Mouse (Mus musculus) heart, embryonic 13.5 days (tissue): ENCODE data around the gene Prkg2. TPM values are rescaled to one million over a fixed set of nuclear protein-coding genes. Genes with fewer than 3 reads are reported as not detected.

Experiments used
- ATAC-seq: fragments of 200-750 bp; cut with Nextera tagmentation; 2 replicates; pipeline ENCODE4 v1.8.0; 2017; ENCODE audit warnings: moderate TSS enrichment; ENCODE audit not compliant: insufficient number of reproducible peaks, low FRiP score, low TSS enrichment; ENCODE audit errors: extremely low read depth
- H3K27ac ChIP-seq: fragments of 300-500 bp; sonication (generic); replicated peaks from 2 replicates; pipeline ENCODE4 v1.5.1; 2015; ENCODE audit warnings: moderate library complexity, mild to moderate bottlenecking, inconsistent platforms
- H3K27me3 ChIP-seq: fragments of 300-500 bp; sonication (generic); replicated peaks from 2 replicates; pipeline ENCODE4 v1.6.1; 2015; ENCODE audit warnings: mild to moderate bottlenecking, inconsistent platforms
- H3K36me3 ChIP-seq: fragments of 300-500 bp; sonication (generic); 2 replicates; pipeline ENCODE4 v1.6.1; 2015; ENCODE audit warnings: mild to moderate bottlenecking, inconsistent platforms
- H3K4me1 ChIP-seq: fragments of 300-500 bp; sonication (generic); 2 replicates; pipeline ENCODE4 v1.6.1; 2015; ENCODE audit warnings: inconsistent platforms
- H3K4me2 ChIP-seq: fragments of 300-500 bp; sonication (generic); 2 replicates; pipeline ENCODE4 v1.6.1; 2015; ENCODE audit warnings: inconsistent platforms, mild to moderate bottlenecking, moderate library complexity
- H3K4me3 ChIP-seq: fragments of 300-500 bp; sonication (generic); 2 replicates; pipeline ENCODE4 v1.5.1; 2015; ENCODE audit warnings: moderate library complexity, mild to moderate bottlenecking, inconsistent platforms
- H3K9ac ChIP-seq: fragments of 300-500 bp; sonication (generic); 2 replicates; pipeline ENCODE4 v1.6.1; 2015; ENCODE audit warnings: inconsistent platforms, mild to moderate bottlenecking, moderate library complexity
- H3K9me3 ChIP-seq: fragments of 300-500 bp; sonication (generic); 2 replicates; pipeline ENCODE4 v1.6.1; 2016; ENCODE audit warnings: inconsistent platforms
- WGBS: fragments of 180-500 bp; shearing (Covaris S2); methylation state at CpG from one replicate; pipeline ENCODE4 v1.1.7; 2015; ENCODE audit warnings: mixed read lengths; 5-methylcytosine and 5-hydroxymethylcytosine counted together
- polyA plus RNA-seq: library from polyadenylated mRNA; unstranded; fragments of >200 nt; fragmentation: Nextera tagmentation; extraction: Ambion mirVana; gene quantifications from 2 replicates; pipeline ENCODE4 v1.2.1, GENCODE M21; 2015

Prkg2 gene
- polyA plus RNA-seq, 1 experiment from 2014 or later, result 0.68 TPM

GRCm38 (mm10) chr5:98946117-98946620 lies 91.0 kb downstream of the Prkg2 start:
- Histone ChIP-seq H3K4me3 (no peak overlapping the region), H3K4me2 (no peak overlapping the region), H3K9ac (no peak overlapping the region), H3K9me3 (no peaks in the 10 kb centered on the region), H3K27ac (no peak overlapping the region), H3K36me3 (no peaks in the 10 kb centered on the region), H3K27me3 (no peaks in the 10 kb centered on the region), H3K4me1 (0 out of 2 replicates have a peak, but pooled peaks cover 2% of the 10 kb centered on the region)
- no peak for ATAC-seq
- 73% methylated on average over 4 of the region's 4 CpGs for WGBS

DNA sequence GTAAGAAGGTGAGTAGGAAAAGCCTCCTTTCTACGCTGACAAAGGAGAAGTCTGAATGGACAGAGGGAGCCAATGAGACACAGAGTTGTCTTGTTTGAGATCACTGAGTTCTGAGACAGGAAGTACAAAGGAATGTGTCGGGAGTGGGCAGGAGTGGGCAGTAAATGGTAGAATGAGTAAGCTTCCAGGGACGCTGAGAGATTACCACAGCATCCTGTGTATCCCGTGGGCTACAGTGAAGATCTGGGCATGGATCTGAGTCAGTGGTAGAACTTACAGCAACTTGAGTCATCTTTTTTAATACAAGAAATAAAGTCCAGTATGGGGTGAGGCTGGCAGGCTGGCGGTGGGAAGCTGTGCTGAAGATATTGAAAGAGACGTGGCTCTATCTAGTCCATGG lies 93.4 kb downstream of the Prkg2 start:
- no peak for ATAC-seq
- H3K27ac ChIP-seq, result no peak overlapping the region
- no peak overlapping the region for H3K4me2 ChIP-seq
- no peak overlapping the region for H3K9ac ChIP-seq
- H3K4me3 ChIP-seq, result no peak overlapping the region
- 54% methylated on average over 6 of the region's 6 CpGs for WGBS
- H3K36me3 ChIP-seq, result no peaks in the 10 kb centered on the region
- H3K27me3 ChIP-seq, result no peaks in the 10 kb centered on the region
- no peaks in the 10 kb centered on the region for H3K9me3 ChIP-seq
- 0 out of 2 replicates have a peak, but pooled peaks cover 2% of the 10 kb centered on the region for H3K4me1 ChIP-seq

DNA sequence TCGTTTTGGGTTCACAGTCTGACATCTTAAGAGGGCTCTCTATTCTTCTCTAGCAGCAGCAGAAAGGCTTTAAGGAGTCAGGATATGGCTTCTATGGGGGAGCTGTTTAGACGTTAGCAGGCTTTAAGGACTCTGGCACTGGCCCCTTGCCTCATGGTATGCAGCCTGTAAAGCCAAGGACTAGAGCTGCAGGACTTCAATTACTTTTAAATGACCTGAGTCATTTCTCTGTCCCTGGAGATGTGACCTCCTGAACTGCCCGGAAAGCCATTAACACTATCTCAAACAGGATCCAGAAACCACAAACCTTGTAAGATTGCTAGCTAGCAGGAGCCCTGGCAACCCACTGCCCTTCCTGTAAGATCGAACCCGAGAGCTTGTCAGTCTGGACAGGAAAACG lies 96.4 kb downstream of the Prkg2 start:
- WGBS, result 23% methylated on average over 6 of the region's 6 CpGs
- Histone ChIP-seq H3K9me3 (no peaks in the 10 kb centered on the region), H3K36me3 (no peaks in the 10 kb centered on the region), H3K27me3 (no peaks in the 10 kb centered on the region), H3K27ac (no peak overlapping the region), H3K4me1 (0 out of 2 replicates have a peak, but pooled peaks cover 6% of the 10 kb centered on the region), H3K4me2 (no peak overlapping the region), H3K9ac (no peak overlapping the region), H3K4me3 (no peak overlapping the region)
- no peak for ATAC-seq

DNA sequence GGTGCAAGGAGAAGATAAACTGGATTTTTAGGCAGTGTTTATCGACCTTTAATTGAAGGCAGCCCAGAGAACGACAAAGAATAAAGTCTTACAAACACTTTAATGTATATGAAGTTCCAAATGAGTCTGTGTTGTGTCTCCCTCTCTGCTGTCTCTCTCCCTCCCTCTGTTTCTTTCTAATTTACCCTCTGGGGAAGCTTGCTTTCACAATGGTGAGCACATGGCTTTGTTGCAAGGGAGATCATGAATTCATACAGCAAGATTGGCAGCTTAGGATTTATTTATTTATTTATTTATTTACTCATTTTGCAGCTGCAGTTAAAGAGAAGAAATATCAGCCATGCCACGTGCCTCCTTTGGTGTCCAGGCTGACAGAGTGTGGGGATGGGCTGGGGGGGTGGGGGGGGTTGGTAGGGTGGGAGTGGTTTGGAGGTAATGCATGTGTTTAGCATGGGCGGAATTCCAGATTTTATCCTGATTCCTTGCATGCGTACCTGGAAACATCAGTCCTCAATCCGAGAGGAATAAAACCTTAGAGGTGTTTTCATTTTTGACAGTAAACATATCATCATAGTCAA lies 97.4 kb downstream of the Prkg2 start:
- WGBS, result 70% methylated on average over 6 of the region's 6 CpGs
- Histone ChIP-seq H3K27ac (no peak overlapping the region), H3K36me3 (no peaks in the 10 kb centered on the region), H3K4me1 (0 out of 2 replicates have a peak, but pooled peaks cover 6% of the 10 kb centered on the region), H3K9me3 (no peaks in the 10 kb centered on the region), H3K4me2 (no peak overlapping the region), H3K9ac (no peak overlapping the region), H3K4me3 (no peak overlapping the region), H3K27me3 (no peaks in the 10 kb centered on the region)
- ATAC-seq, result no peak

DNA sequence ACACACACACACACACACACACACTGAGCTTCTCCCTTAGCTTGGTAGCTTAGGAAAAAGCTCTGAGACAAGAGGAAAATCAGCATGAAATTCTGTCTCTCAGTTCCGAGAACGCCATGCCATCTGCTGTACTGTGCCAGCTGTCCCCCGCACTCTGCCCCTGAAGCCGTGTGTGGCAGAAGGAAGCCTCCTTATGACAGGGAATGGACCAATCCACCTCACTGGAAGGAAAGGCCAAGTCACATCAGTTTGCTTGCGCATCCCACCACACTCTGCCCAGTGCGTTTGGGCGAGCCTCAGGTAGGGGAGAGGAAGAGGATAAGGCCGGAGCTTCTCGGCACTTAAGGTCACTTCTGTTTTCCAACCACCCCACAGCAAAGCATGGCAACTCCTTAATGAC lies 98.0 kb downstream of the Prkg2 start:
- H3K9me3 ChIP-seq, result no peaks in the 10 kb centered on the region
- no peak overlapping the region for H3K4me3 ChIP-seq
- H3K27ac ChIP-seq, result no peak overlapping the region
- H3K4me2 ChIP-seq, result no peak overlapping the region
- no peaks in the 10 kb centered on the region for H3K27me3 ChIP-seq
- 0 out of 2 replicates have a peak, but pooled peaks cover 6% of the 10 kb centered on the region for H3K4me1 ChIP-seq
- no peak for ATAC-seq
- H3K9ac ChIP-seq, result no peak overlapping the region
- no peaks in the 10 kb centered on the region for H3K36me3 ChIP-seq
- WGBS, result 89% methylated on average over 9 of the region's 9 CpGs

DNA sequence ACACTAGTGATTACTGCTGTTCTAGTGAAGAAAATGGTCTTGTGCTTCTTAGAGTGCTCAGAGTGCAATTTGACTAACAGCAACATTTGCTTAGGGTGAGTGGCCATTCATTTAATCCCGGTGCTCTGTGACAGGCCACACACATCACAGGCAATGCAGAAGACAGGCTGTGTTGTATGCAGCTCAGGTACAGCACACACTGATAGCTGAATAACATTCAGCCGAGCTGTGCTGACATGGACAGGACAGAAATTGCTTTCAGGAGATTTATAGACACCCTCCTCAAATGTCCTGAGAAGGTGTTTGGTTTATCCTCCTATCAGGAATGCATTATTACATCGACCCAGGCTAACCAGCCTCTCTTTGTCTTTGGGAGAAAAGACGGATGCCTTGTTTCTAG lies 99.3 kb downstream of the Prkg2 start:
- Histone ChIP-seq H3K4me3 (no peak overlapping the region), H3K9me3 (no peaks in the 10 kb centered on the region), H3K36me3 (no peaks in the 10 kb centered on the region), H3K4me2 (no peak overlapping the region), H3K4me1 (0 out of 2 replicates have a peak, but pooled peaks cover 6% of the 10 kb centered on the region), H3K27me3 (no peaks in the 10 kb centered on the region), H3K9ac (no peak overlapping the region), H3K27ac (no peak overlapping the region)
- no peak for ATAC-seq
- 53% methylated on average over 4 of the region's 4 CpGs for WGBS

DNA sequence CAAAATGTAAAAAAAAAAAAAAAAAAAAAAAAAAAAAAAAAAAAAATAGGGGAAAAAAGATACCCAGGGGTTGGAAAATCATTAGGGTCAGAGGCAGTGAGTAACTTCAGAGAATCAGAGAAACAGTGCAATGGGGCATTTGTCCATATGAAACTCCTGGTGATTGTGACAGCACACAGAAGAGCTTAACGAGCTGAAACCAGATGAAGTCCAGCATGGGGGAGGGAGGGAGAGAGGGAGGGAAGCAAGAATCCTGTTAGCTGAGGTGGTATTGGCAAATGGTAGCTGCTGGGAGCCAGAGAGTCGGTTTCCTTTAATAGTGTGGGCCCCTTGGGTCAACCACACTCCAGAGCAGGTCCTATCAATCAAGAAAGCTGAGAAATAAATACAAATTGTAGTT lies 100.5 kb downstream of the Prkg2 start:
- no peaks in the 10 kb centered on the region for H3K36me3 ChIP-seq
- no peaks in the 10 kb centered on the region for H3K27me3 ChIP-seq
- WGBS, result 24% methylated on average over 2 of the region's 2 CpGs
- no peak overlapping the region for H3K4me2 ChIP-seq
- H3K4me1 ChIP-seq, result 0 out of 2 replicates have a peak, but pooled peaks cover 6% of the 10 kb centered on the region
- ATAC-seq, result no peak
- no peak overlapping the region for H3K4me3 ChIP-seq
- H3K9me3 ChIP-seq, result no peaks in the 10 kb centered on the region
- H3K27ac ChIP-seq, result no peak overlapping the region
- no peak overlapping the region for H3K9ac ChIP-seq

GRCm38 (mm10) chr5:98935930-98936329 lies 101.2 kb downstream of the Prkg2 start:
- 0 out of 2 replicates have a peak, but pooled peaks cover 6% of the 10 kb centered on the region for H3K4me1 ChIP-seq
- peak overlapping the region; percentile 60 for H3K4me2 ChIP-seq
- no peak overlapping the region; the same call in 1 of the 2 replicates for H3K9ac ChIP-seq
- no peak for ATAC-seq
- no peaks in the 10 kb centered on the region for H3K9me3 ChIP-seq
- 34% methylated on average over 8 of the region's 8 CpGs for WGBS
- H3K27ac ChIP-seq, result 0 out of 2 replicates have a peak overlapping the region, but pooled peaks have one; percentile 20
- no peaks in the 10 kb centered on the region for H3K36me3 ChIP-seq
- H3K4me3 ChIP-seq, result peak overlapping the region; percentile 23; the same call in 1 of the 2 replicates
- H3K27me3 ChIP-seq, result no peaks in the 10 kb centered on the region

DNA sequence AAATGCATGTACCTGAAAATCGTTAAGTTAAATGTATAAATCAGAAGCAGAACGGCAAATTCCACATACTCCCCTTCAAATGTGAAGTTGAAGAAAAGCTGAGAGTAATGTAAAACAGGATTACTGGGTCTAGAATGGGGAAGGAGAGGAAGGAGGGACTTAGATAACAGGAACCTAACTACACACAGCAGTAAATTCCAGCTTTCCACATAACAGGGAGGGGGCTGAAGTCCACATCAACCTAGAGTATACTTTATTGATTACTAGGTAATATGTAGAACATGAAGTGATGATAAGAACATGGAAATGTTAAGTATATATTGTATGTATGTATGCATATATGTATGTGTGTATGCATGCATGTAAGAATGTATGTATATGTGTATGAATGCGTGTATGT lies 114.2 kb downstream of the Prkg2 start:
- 72% methylated on average over 3 of the region's 3 CpGs for WGBS
- no peak overlapping the region for H3K4me2 ChIP-seq
- H3K9ac ChIP-seq, result no peak overlapping the region
- no peak overlapping the region for H3K4me3 ChIP-seq
- H3K9me3 ChIP-seq, result no peaks in the 10 kb centered on the region
- ATAC-seq, result no peak
- no peaks in the 10 kb centered on the region for H3K27me3 ChIP-seq
- H3K27ac ChIP-seq, result no peak overlapping the region
- peaks cover 6% of the 10 kb centered on the region for H3K4me1 ChIP-seq
- H3K36me3 ChIP-seq, result no peaks in the 10 kb centered on the region

GRCm38 (mm10) chr5:98921608-98922007 lies 115.5 kb downstream of the Prkg2 start:
- ATAC-seq, result no peak
- peaks cover 9% of the 10 kb centered on the region for H3K4me1 ChIP-seq
- H3K27ac ChIP-seq, result no peak overlapping the region
- no peak overlapping the region for H3K4me3 ChIP-seq
- H3K4me2 ChIP-seq, result no peak overlapping the region
- H3K9ac ChIP-seq, result no peak overlapping the region
- 69% methylated on average over 1 of the region's 1 CpGs for WGBS
- H3K27me3 ChIP-seq, result no peaks in the 10 kb centered on the region
- H3K9me3 ChIP-seq, result no peaks in the 10 kb centered on the region
- no peaks in the 10 kb centered on the region for H3K36me3 ChIP-seq

- Histone ChIP-seq H3K4me2 (no peak overlapping the region), H3K4me3 (no peak overlapping the region), H3K4me1 (peaks cover 9% of the 10 kb centered on the region), H3K27me3 (no peaks in the 10 kb centered on the region), H3K9me3 (no peaks in the 10 kb centered on the region), H3K27ac (no peak overlapping the region), H3K9ac (no peak overlapping the region), H3K36me3 (no peaks in the 10 kb centered on the region)
- no peak for ATAC-seq
- 76% methylated on average over 5 of the region's 5 CpGs for WGBS
Observed at GRCm38 (mm10) chr5:98918716-98919115, 118.4 kb downstream of the Prkg2 start.

DNA sequence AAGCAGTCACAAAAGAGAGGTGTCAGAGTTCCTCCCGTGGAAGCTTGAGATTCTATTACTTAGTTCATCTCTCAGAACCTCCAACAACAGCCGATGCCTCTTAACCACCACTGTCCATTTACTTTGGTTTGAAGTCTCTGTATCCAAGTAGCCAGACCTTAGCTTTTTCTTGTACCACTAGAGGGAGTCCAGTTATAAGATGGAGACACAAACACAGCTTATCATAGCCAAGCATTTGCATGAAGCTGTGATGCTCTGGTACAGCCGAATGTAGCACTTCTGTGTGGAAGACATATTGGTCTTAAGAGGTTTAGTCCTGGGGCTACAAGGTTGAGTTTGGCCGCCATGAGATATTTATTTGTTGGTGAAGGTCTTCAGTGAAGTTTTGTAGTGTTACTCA lies 134.8 kb downstream of the Prkg2 start:
- no peak overlapping the region for H3K4me3 ChIP-seq
- WGBS, result 56% methylated on average over 4 of the region's 4 CpGs
- H3K27me3 ChIP-seq, result no peaks in the 10 kb centered on the region
- H3K4me1 ChIP-seq, result no peaks in the 10 kb centered on the region
- H3K27ac ChIP-seq, result no peak overlapping the region
- no peak for ATAC-seq
- no peak overlapping the region for H3K4me2 ChIP-seq
- no peak overlapping the region for H3K9ac ChIP-seq
- peaks cover 7% of the 10 kb centered on the region; the same call in 1 of the 2 replicates for H3K9me3 ChIP-seq
- H3K36me3 ChIP-seq, result no peaks in the 10 kb centered on the region
